Mouse (Mus musculus): ENCODE data around the gene Arsj. TPM values are rescaled to one million over a fixed set of nuclear protein-coding genes. Genes with fewer than 3 reads are reported as not detected.

Arsj gene
- polyA plus RNA-seq, 1 experiment: not detected

- H3K27ac ChIP-seq (ENCODE audit: control insufficient read depth, insufficient read depth, low read depth, low read length, poor library complexity): no peak overlapping the region
- no peak overlapping the region for H3K4me3 ChIP-seq (replicated peaks; ENCODE audit: control insufficient read depth, low read depth, low read length)
- WGBS: 64% methylated on average over 2 of the region's 2 CpGs
- TF ChIP-seq POLR2A (IDR thresholded peaks at IDR 0.05; ENCODE audit: borderline replicate concordance, control insufficient read depth, low read depth, low read length): no peak
- no peaks in the 10 kb centered on the region for H3K4me1 ChIP-seq (ENCODE audit: control insufficient read depth, insufficient read depth, low read length)
Measured at GRCm38 (mm10) chr3:126362392-126362791, 1.1 kb upstream of the Arsj start.

- H3K4me1 ChIP-seq (ENCODE audit: control insufficient read depth, insufficient read depth, low read length): no peaks in the 10 kb centered on the region
- no peak for TF ChIP-seq POLR2A (IDR thresholded peaks at IDR 0.05; ENCODE audit: borderline replicate concordance, control insufficient read depth, low read depth, low read length)
- no peak for TF ChIP-seq CTCF (IDR thresholded peaks at IDR 0.05; ENCODE audit: control insufficient read depth, insufficient read depth, low read length)
- H3K4me3 ChIP-seq (replicated peaks; ENCODE audit: control insufficient read depth, low read depth, low read length): no peak overlapping the region
- WGBS: 80% methylated on average over 11 of the region's 11 CpGs
- no peak overlapping the region for H3K27ac ChIP-seq (ENCODE audit: control insufficient read depth, insufficient read depth, low read depth, low read length, poor library complexity)
Measured at GRCm38 (mm10) chr3:126362931-126363525, 456 bp upstream of the Arsj start.

- Histone ChIP-seq H3K4me1 (ENCODE audit: control insufficient read depth, insufficient read depth, low read length) (no peaks in the 10 kb centered on the region), H3K4me3 (replicated peaks; ENCODE audit: control insufficient read depth, low read depth, low read length) (no peak overlapping the region), H3K27ac (ENCODE audit: control insufficient read depth, insufficient read depth, low read depth, low read length, poor library complexity) (no peak overlapping the region)
- TF ChIP-seq CTCF (IDR thresholded peaks at IDR 0.05; ENCODE audit: control insufficient read depth, insufficient read depth, low read length): no peak
- TF ChIP-seq POLR2A (IDR thresholded peaks at IDR 0.05; ENCODE audit: borderline replicate concordance, control insufficient read depth, low read depth, low read length): no peak
- 86% methylated on average over 7 of the region's 7 CpGs for WGBS
Measured at GRCm38 (mm10) chr3:126364555-126364954, 1.1 kb downstream of the Arsj start.

- Histone ChIP-seq H3K4me3 (replicated peaks; ENCODE audit: control insufficient read depth, low read depth, low read length) (no peak overlapping the region), H3K4me1 (ENCODE audit: control insufficient read depth, insufficient read depth, low read length) (no peaks in the 10 kb centered on the region), H3K27ac (ENCODE audit: control insufficient read depth, insufficient read depth, low read depth, low read length, poor library complexity) (no peak overlapping the region)
- TF ChIP-seq CTCF (IDR thresholded peaks at IDR 0.05; ENCODE audit: control insufficient read depth, insufficient read depth, low read length) (no peak), POLR2A (IDR thresholded peaks at IDR 0.05; ENCODE audit: borderline replicate concordance, control insufficient read depth, low read depth, low read length) (no peak)
Measured at GRCm38 (mm10) chr3:126370571-126370970, 7.1 kb downstream of the Arsj start.

GRCm38 (mm10) chr3:126372815-126373545 is 9.5 kb downstream of the Arsj start:
- Histone ChIP-seq H3K4me3 (replicated peaks; ENCODE audit: control insufficient read depth, low read depth, low read length) (no peak overlapping the region), H3K4me1 (ENCODE audit: control insufficient read depth, insufficient read depth, low read length) (no peaks in the 10 kb centered on the region), H3K27ac (ENCODE audit: control insufficient read depth, insufficient read depth, low read depth, low read length, poor library complexity) (no peak overlapping the region)
- TF ChIP-seq CTCF (IDR thresholded peaks at IDR 0.05; ENCODE audit: control insufficient read depth, insufficient read depth, low read length) (no peak), POLR2A (IDR thresholded peaks at IDR 0.05; ENCODE audit: borderline replicate concordance, control insufficient read depth, low read depth, low read length) (no peak)
- WGBS: 70% methylated on average over 9 of the region's 9 CpGs

- TF ChIP-seq POLR2A (IDR thresholded peaks at IDR 0.05; ENCODE audit: borderline replicate concordance, control insufficient read depth, low read depth, low read length) (no peak), CTCF (IDR thresholded peaks at IDR 0.05; ENCODE audit: control insufficient read depth, insufficient read depth, low read length) (no peak)
- no peak overlapping the region for H3K4me3 ChIP-seq (replicated peaks; ENCODE audit: control insufficient read depth, low read depth, low read length)
- no peaks in the 10 kb centered on the region for H3K4me1 ChIP-seq (ENCODE audit: control insufficient read depth, insufficient read depth, low read length)
- H3K27ac ChIP-seq (ENCODE audit: control insufficient read depth, insufficient read depth, low read depth, low read length, poor library complexity): no peak overlapping the region
- 6% methylated on average over 1 of the region's 1 CpGs for WGBS
Measured at GRCm38 (mm10) chr3:126373721-126374120, 10.2 kb downstream of the Arsj start.

- no peak overlapping the region for H3K4me3 ChIP-seq (replicated peaks; ENCODE audit: control insufficient read depth, low read depth, low read length)
- TF ChIP-seq POLR2A (IDR thresholded peaks at IDR 0.05; ENCODE audit: borderline replicate concordance, control insufficient read depth, low read depth, low read length): no peak
- no peak for TF ChIP-seq CTCF (IDR thresholded peaks at IDR 0.05; ENCODE audit: control insufficient read depth, insufficient read depth, low read length)
- 68% methylated on average over 6 of the region's 6 CpGs for WGBS
- H3K27ac ChIP-seq (ENCODE audit: control insufficient read depth, insufficient read depth, low read depth, low read length, poor library complexity): no peak overlapping the region
- no peaks in the 10 kb centered on the region for H3K4me1 ChIP-seq (ENCODE audit: control insufficient read depth, insufficient read depth, low read length)
Measured at GRCm38 (mm10) chr3:126379252-126379651, 15.8 kb downstream of the Arsj start.

GRCm38 (mm10) chr3:126379702-126380101 is 16.2 kb downstream of the Arsj start:
- H3K27ac ChIP-seq (ENCODE audit: control insufficient read depth, insufficient read depth, low read depth, low read length, poor library complexity): no peak overlapping the region
- WGBS: 42% methylated on average over 2 of the region's 2 CpGs
- TF ChIP-seq CTCF (IDR thresholded peaks at IDR 0.05; ENCODE audit: control insufficient read depth, insufficient read depth, low read length) (no peak), POLR2A (IDR thresholded peaks at IDR 0.05; ENCODE audit: borderline replicate concordance, control insufficient read depth, low read depth, low read length) (no peak)
- H3K4me1 ChIP-seq (ENCODE audit: control insufficient read depth, insufficient read depth, low read length): no peaks in the 10 kb centered on the region
- H3K4me3 ChIP-seq (replicated peaks; ENCODE audit: control insufficient read depth, low read depth, low read length): no peak overlapping the region

All from bone marrow, adult 2 months (tissue).